Mouse (Mus musculus) G1E (cell line): ENCODE data around the gene Nup133. TPM values are rescaled to one million over a fixed set of nuclear protein-coding genes. Genes with fewer than 3 reads are reported as not detected.

Experiments used
- ATAC-seq: 2 replicates; pipeline ENCODE4 v1.8.0; 2016; ENCODE audit warnings: mild to moderate bottlenecking; ENCODE audit not compliant: insufficient number of reproducible peaks, poor library complexity, low FRiP score, severe bottlenecking; ENCODE audit errors: extremely low read depth
- DNase-seq: peaks from one replicate; pipeline ENCODE4 v3.0.0; 2012; ENCODE audit warnings: low spot score
- H3K27me3 ChIP-seq: 2 replicates; pipeline ENCODE4 v1.6.1; 2012; ENCODE audit warnings: mild to moderate bottlenecking, low read length, inconsistent platforms; ENCODE audit not compliant: insufficient read depth
- H3K36me3 ChIP-seq: replicated peaks from 2 replicates; pipeline ENCODE3; 2012; ENCODE audit warnings: mild to moderate bottlenecking, inconsistent platforms
- H3K4me1 ChIP-seq: 2 replicates; pipeline ENCODE4 v1.6.1; 2012; ENCODE audit warnings: low read depth, low read length, inconsistent platforms, mixed read lengths; ENCODE audit not compliant: insufficient read depth
- H3K4me3 ChIP-seq: 2 replicates; pipeline ENCODE4 v1.5.1; 2012; ENCODE audit warnings: low read depth, mild to moderate bottlenecking, inconsistent platforms, low read length, moderate library complexity, mixed read lengths
- H3K9me3 ChIP-seq: replicated peaks from 2 replicates; pipeline ENCODE4 v1.6.1; 2012; ENCODE audit warnings: inconsistent platforms
- CTCF ChIP-seq: IDR thresholded peaks from 2 replicates; pipeline ENCODE4 v1.5.1; 2012; ENCODE audit warnings: low read depth, low read length, inconsistent platforms, mixed read lengths
- GATA1 ChIP-seq: IDR thresholded peaks from 2 replicates; pipeline ENCODE4 v1.6.1; 2012; ENCODE audit warnings: borderline replicate concordance, low read length, inconsistent platforms, mixed read lengths
- GATA2 ChIP-seq: IDR thresholded peaks from 2 replicates; pipeline ENCODE4 v1.6.1; 2012; ENCODE audit warnings: low read depth, low read length, inconsistent platforms, borderline replicate concordance
- POLR2AphosphoS5 ChIP-seq: IDR thresholded peaks from 2 replicates; pipeline ENCODE4 v1.6.1; 2012; ENCODE audit warnings: low read depth, low read length, inconsistent platforms; ENCODE audit not compliant: insufficient replicate concordance
- TAL1 ChIP-seq: conservative IDR thresholded peaks from 2 replicates; pipeline ENCODE4 v1.6.1; 2012; ENCODE audit warnings: low read depth, low read length, inconsistent platforms, mixed read lengths
- polyA plus RNA-seq: library from polyadenylated mRNA; stranded (reverse); fragments of >175 nt; gene quantifications from 2 replicates; pipeline ENCODE4 v1.2.3, GENCODE M21; 2012
- total RNA-seq, 2 experiments: library from RNA; stranded (forward) in 1 of 2; stranded (reverse) in 1 of 2; fragments of 200-1000 nt in 1 of 2; fragments of >200 nt in 1 of 2; fragmentation: Nextera tagmentation in 1 of 2; gene quantifications; 2 replicates each; pipeline ENCODE4 v1.2.3; 2014 to 2017

Nup133 gene
- total and polyA plus RNA-seq, 3 experiments, result 21.2 to 66.5 (median 42.5) TPM

GRCm38 (mm10) chr8:123988605-123989038, 39.6 kb upstream of the Nup133 start:
- peak; percentile 77 for DNase-seq
- Histone ChIP-seq H3K4me1 (peaks cover 80% of the 10 kb centered on the region), H3K4me3 (peak overlapping the region; percentile 39; the same call in 1 of the 2 replicates), H3K36me3 (peaks cover 25% of the 10 kb centered on the region), H3K27me3 (no peaks in the 10 kb centered on the region), H3K9me3 (no peaks in the 10 kb centered on the region)
- ATAC-seq, result peak; percentile 70
- TF ChIP-seq GATA1, result no peak
- no peak for TF ChIP-seq POLR2AphosphoS5
- TF ChIP-seq TAL1, result peak; percentile 96
- TF ChIP-seq GATA2, result 0 out of 2 replicates have a peak, but pooled peaks have one; percentile 64
- TF ChIP-seq CTCF, result no peak

- Histone ChIP-seq H3K36me3 (peaks cover 31% of the 10 kb centered on the region), H3K4me3 (peak within 1 kb of the TSS; percentile 90), H3K9me3 (no peaks in the 10 kb centered on the region), H3K4me1 (peaks cover 83% of the 10 kb centered on the region), H3K27me3 (no peaks in the 10 kb centered on the region)
- ATAC-seq (peak; percentile 61), DNase-seq (peak; percentile 91)
- no peak for TF ChIP-seq GATA1
- TF ChIP-seq GATA2, result no peak
- no peak for TF ChIP-seq CTCF
- TF ChIP-seq TAL1, result no peak
- no peak for TF ChIP-seq POLR2AphosphoS5
Observed at GRCm38 (mm10) chr8:123982826-123983400, 33.8 kb upstream of the Nup133 start, which contains the start of gene Abcb10. Gene Abcb10 (minus strand): TSS chr8:123983122.

GRCm38 (mm10) chr8:123982291-123982793, 33.3 kb upstream of the Nup133 start:
- Histone ChIP-seq H3K27me3 (no peaks in the 10 kb centered on the region), H3K4me3 (peak overlapping the region; percentile 90), H3K4me1 (peaks cover 84% of the 10 kb centered on the region), H3K9me3 (no peaks in the 10 kb centered on the region), H3K36me3 (peaks cover 36% of the 10 kb centered on the region)
- DNase-seq (no peak), ATAC-seq (no peak)
- TF ChIP-seq GATA1 (no peak), CTCF (no peak), GATA2 (no peak), POLR2AphosphoS5 (no peak), TAL1 (no peak)

- peaks cover 40% of the 10 kb centered on the region for H3K36me3 ChIP-seq
- DNase-seq (no peak), ATAC-seq (no peak)
- peaks cover 83% of the 10 kb centered on the region for H3K4me1 ChIP-seq
- H3K4me3 ChIP-seq, result peak overlapping the region; percentile 90
- H3K9me3 ChIP-seq, result no peaks in the 10 kb centered on the region
- H3K27me3 ChIP-seq, result no peaks in the 10 kb centered on the region
- TF ChIP-seq TAL1, result no peak
Observed at GRCm38 (mm10) chr8:123981674-123982073, 32.6 kb upstream of the Nup133 start.

GRCm38 (mm10) chr8:123980239-123980638, 31.2 kb upstream of the Nup133 start:
- Histone ChIP-seq H3K4me1 (peaks cover 72% of the 10 kb centered on the region), H3K9me3 (peaks cover 3% of the 10 kb centered on the region), H3K36me3 (peaks cover 45% of the 10 kb centered on the region), H3K27me3 (no peaks in the 10 kb centered on the region), H3K4me3 (peak overlapping the region; percentile 90)
- ATAC-seq (no peak), DNase-seq (no peak)
- no peak for TF ChIP-seq TAL1
- no peak for TF ChIP-seq GATA1
- TF ChIP-seq GATA2, result no peak
- TF ChIP-seq POLR2AphosphoS5, result no peak
- no peak for TF ChIP-seq CTCF

- peak; percentile 65 for DNase-seq
- Histone ChIP-seq H3K36me3 (peaks cover 50% of the 10 kb centered on the region), H3K27me3 (no peaks in the 10 kb centered on the region), H3K4me1 (peaks cover 62% of the 10 kb centered on the region), H3K4me3 (peak overlapping the region; percentile 49; the same call in 1 of the 2 replicates), H3K9me3 (peaks cover 8% of the 10 kb centered on the region)
- no peak for TF ChIP-seq POLR2AphosphoS5
- TF ChIP-seq TAL1, result no peak
- no peak for TF ChIP-seq GATA2
- TF ChIP-seq CTCF, result no peak
- TF ChIP-seq GATA1, result no peak
- peak; percentile 61 for ATAC-seq
Observed at GRCm38 (mm10) chr8:123978926-123979325, 29.9 kb upstream of the Nup133 start.
